ENCODE assay signal across 13 mouse cellular contexts in the genomic region with DNA sequence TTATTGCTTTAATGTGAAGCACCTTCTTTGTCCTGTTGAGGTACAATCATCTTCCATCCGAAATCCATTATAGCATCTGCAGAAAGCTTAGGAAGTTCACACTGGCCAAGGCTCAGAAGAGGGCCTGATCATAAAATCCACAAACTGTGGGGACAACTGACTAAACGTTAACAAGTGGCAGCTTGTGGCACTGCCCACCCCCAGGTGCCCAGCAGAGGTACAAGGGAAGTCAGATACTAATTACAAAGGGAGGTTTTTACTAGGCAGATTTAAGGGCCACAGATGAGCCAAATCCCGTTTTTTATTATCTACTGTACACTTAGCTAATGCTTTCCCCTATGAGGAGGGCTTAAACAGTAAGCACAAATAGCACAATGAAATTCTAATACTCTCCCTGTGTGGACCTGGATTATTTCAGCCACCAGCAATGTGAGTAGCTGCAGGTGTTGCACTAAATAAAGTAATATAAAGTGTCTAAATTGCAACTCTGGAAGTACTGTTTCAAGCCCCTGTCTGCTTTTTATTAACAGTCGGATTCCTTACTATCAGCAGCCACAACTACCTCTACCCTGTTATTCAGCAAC.
DNase-seq lines count a peak whose midpoint lies in the region; ATAC-seq lines count a peak whose summit lies in the region.
"Had no signal": no experiment of that assay in that cellular context is flagged by ENCODE, and none has a peak within 500 bp of the region (broad histone marks: within the 10 kb centered on the region; RNA-seq: fewer than 3 reads in every experiment).

No protein-coding gene starts in this region.

- H3K27me3 ChIP-seq in kidney, embryonic 15.5 days, result no peaks in the 10 kb centered on the region
- peaks cover 12% of the 10 kb centered on the region; the same call in 1 of the 2 replicates for H3K27me3 ChIP-seq in embryonic facial prominence, embryonic 13.5 days
- H3K27me3 ChIP-seq in limb, embryonic 12.5 days, result no peaks in the 10 kb centered on the region
- no peaks in the 10 kb centered on the region for H3K27me3 ChIP-seq in midbrain, embryonic 10.5 days (ENCODE audit: low read depth, poor library complexity, severe bottlenecking)
- H3K27me3 ChIP-seq: midbrain, embryonic 13.5 days had no signal

- H3K9ac ChIP-seq in kidney, embryonic 15.5 days, result no peak overlapping the region
- H3K9ac ChIP-seq in embryonic facial prominence, embryonic 13.5 days, result no peak overlapping the region
- no peak overlapping the region for H3K9ac ChIP-seq in limb, embryonic 12.5 days (replicated peaks)
- H3K9ac ChIP-seq: intestine, embryonic 15.5 days; midbrain, embryonic 13.5 days had no signal

- no peaks in the 10 kb centered on the region for H3K36me3 ChIP-seq in kidney, embryonic 15.5 days
- no peaks in the 10 kb centered on the region for H3K36me3 ChIP-seq in embryonic facial prominence, embryonic 13.5 days
- H3K36me3 ChIP-seq in limb, embryonic 12.5 days, result no peaks in the 10 kb centered on the region
- H3K36me3 ChIP-seq in midbrain, embryonic 10.5 days, result no peaks in the 10 kb centered on the region
- H3K36me3 ChIP-seq: intestine, embryonic 15.5 days; midbrain, embryonic 13.5 days had no signal

- peak; percentile 55 for ATAC-seq in kidney, embryonic 15.5 days (replicated peaks; ENCODE audit: low FRiP score)
- ATAC-seq in embryonic facial prominence, embryonic 13.5 days (ENCODE audit: insufficient number of reproducible peaks, insufficient read depth, low FRiP score, low TSS enrichment, low read depth), result no peak
- peak; percentile 32; the same call in 1 of the 2 replicates for ATAC-seq in limb, embryonic 12.5 days (ENCODE audit: insufficient number of reproducible peaks, insufficient read depth, low FRiP score, low TSS enrichment, low read depth)
- ATAC-seq: intestine, embryonic 15.5 days; midbrain, embryonic 13.5 days had no signal

- no peaks in the 10 kb centered on the region for H3K9me3 ChIP-seq in kidney, embryonic 15.5 days (replicated peaks)
- H3K9me3 ChIP-seq in embryonic facial prominence, embryonic 13.5 days, result no peaks in the 10 kb centered on the region
- H3K9me3 ChIP-seq in limb, embryonic 12.5 days, result no peaks in the 10 kb centered on the region
- no peaks in the 10 kb centered on the region for H3K9me3 ChIP-seq in midbrain, embryonic 10.5 days (replicated peaks)
- H3K9me3 ChIP-seq: intestine, embryonic 15.5 days; midbrain, embryonic 13.5 days had no signal

- peak overlapping the region; percentile 86 for H3K27ac ChIP-seq in kidney, embryonic 15.5 days
- H3K27ac ChIP-seq in embryonic facial prominence, embryonic 13.5 days, result no peak overlapping the region
- H3K27ac ChIP-seq in limb, embryonic 12.5 days, result peak overlapping the region; percentile 96
- H3K27ac ChIP-seq in midbrain, embryonic 10.5 days (replicated peaks), result no peak overlapping the region
- H3K27ac ChIP-seq: intestine, embryonic 15.5 days; midbrain, embryonic 13.5 days had no signal

- 0 out of 2 replicates have a peak overlapping the region, but pooled peaks have one; percentile 11 for H3K4me3 ChIP-seq in kidney, embryonic 15.5 days (replicated peaks)
- H3K4me3 ChIP-seq in embryonic facial prominence, embryonic 13.5 days, result no peak overlapping the region; the same call in 1 of the 2 replicates
- H3K4me3 ChIP-seq in limb, embryonic 12.5 days (replicated peaks), result no peak overlapping the region
- H3K4me3 ChIP-seq in midbrain, embryonic 10.5 days, result no peak overlapping the region
- H3K4me3 ChIP-seq: intestine, embryonic 15.5 days; midbrain, embryonic 13.5 days had no signal

- H3K4me2 ChIP-seq in kidney, embryonic 15.5 days, result peak overlapping the region; percentile 47
- H3K4me2 ChIP-seq in embryonic facial prominence, embryonic 13.5 days, result peak overlapping the region; percentile 51
- peak overlapping the region; percentile 50 for H3K4me2 ChIP-seq in limb, embryonic 12.5 days
- H3K4me2 ChIP-seq: midbrain, embryonic 13.5 days had no signal

- peak; percentile 79 for DNase-seq in heart, adult 11 months
- DNase-seq in heart, postnatal 14 days, result no peak
- no peak for DNase-seq in kidney, adult 8-10 months
- DNase-seq in cerebellum, adult 18-20 months, result no peak
- DNase-seq in midbrain, embryonic 10.5 days (ENCODE audit: low spot score), result no peak
- DNase-seq: adrenal gland, postnatal 10 days; cerebellum, postnatal 10 days; right cerebral cortex, postnatal 4 days had no signal

- intact Hi-C loops in heart, postnatal 14 days (cut with DNase I), result loop anchor here (2.0 to 10.0 kb wide), 2 partner anchors 90 to 404 kb away; no protein-coding TSS in a partner anchor

- WGBS in kidney, embryonic 15.5 days, result 20% methylated on average over 4 of the region's 4 CpGs
- WGBS in embryonic facial prominence, embryonic 13.5 days, result 31% methylated on average over 4 of the region's 4 CpGs
- 10% methylated on average over 4 of the region's 4 CpGs for WGBS in limb, embryonic 12.5 days
- 63% methylated on average over 4 of the region's 4 CpGs for WGBS in midbrain, embryonic 10.5 days

- peaks cover 28% of the 10 kb centered on the region for H3K4me1 ChIP-seq in kidney, embryonic 15.5 days
- H3K4me1 ChIP-seq in embryonic facial prominence, embryonic 13.5 days, result peaks cover 19% of the 10 kb centered on the region
- peaks cover 51% of the 10 kb centered on the region for H3K4me1 ChIP-seq in limb, embryonic 12.5 days (replicated peaks)
- no peaks in the 10 kb centered on the region for H3K4me1 ChIP-seq in midbrain, embryonic 10.5 days
- H3K4me1 ChIP-seq: midbrain, embryonic 13.5 days had no signal

Comparison
In these comparisons a context has a peak if more than half of its experiments do, and no peak if none do; other contexts are left out.
1. H3K27ac ChIP-seq: peak in kidney, embryonic 15.5 days (single experiment) and limb, embryonic 12.5 days (single experiment); none in embryonic facial prominence, embryonic 13.5 days (single experiment) and midbrain, embryonic 10.5 days (single experiment).
2. Peak in every context shown above with its lines, with median percentiles within 50 percentile points of each other: H3K4me2 ChIP-seq.